Mouse (Mus musculus) gastrocnemius, postnatal 10 days (tissue): ENCODE data around the gene Kidins220. TPM values are rescaled to one million over a fixed set of nuclear protein-coding genes. Genes with fewer than 3 reads are reported as not detected.

Source experiments
- DNase-seq: peaks from one replicate; pipeline ENCODE4 v3.0.0; 2021; ENCODE audit warnings: mixed read lengths
- total RNA-seq, 2 experiments: library from RNA; stranded (reverse); gene quantifications; 2 replicates each; pipeline ENCODE4 v1.2.3; 2021

Kidins220 gene
- total RNA-seq, 2 experiments from 2014 or later: 38.4 to 57.8 TPM

GRCm38 (mm10) chr12:25109971-25110681 is 135.4 kb downstream of the Kidins220 start:
- no peak for DNase-seq

- DNase-seq: no peak
These were observed 136.0 kb downstream of the Kidins220 start for GRCm38 (mm10) chr12:25110682-25111078.

Other genes with a start within 250 kb of the Kidins220 start
- 1 to 10 TPM; 7.1 to 8.4 TPM for gene Mboat2, start 144.0 kb upstream of the Kidins220 start, total RNA-seq
- 10 to 100 TPM; 11.4 to 12.8 TPM for gene Id2, start 122.2 kb downstream of the Kidins220 start, total RNA-seq